Mouse (Mus musculus) myocyte (in vitro differentiated cells): Measurements from ENCODE around the gene Amfr. TPM values are rescaled to one million over a fixed set of nuclear protein-coding genes. Genes with fewer than 3 reads are reported as not detected.

Experiments
- H3K27me3 ChIP-seq: one replicate; pipeline ENCODE4 v1.6.1; 2011; ENCODE audit not compliant: control insufficient read depth, insufficient read depth, insufficient read length
- H3K36me3 ChIP-seq: one replicate; pipeline ENCODE4 v1.6.1; 2011; ENCODE audit not compliant: control insufficient read depth, insufficient read depth
- H3K4me2 ChIP-seq: one replicate; pipeline ENCODE4 v1.6.1; 2011; ENCODE audit warnings: low read depth, control low read depth
- H3K4me3 ChIP-seq: one replicate; pipeline ENCODE4 v1.5.1; 2011; ENCODE audit warnings: mild to moderate bottlenecking, control low read depth, moderate library complexity
- H3K79me2 ChIP-seq: one replicate; pipeline ENCODE4 v1.6.1; 2011; ENCODE audit not compliant: control insufficient read depth, insufficient read depth
- H3ac ChIP-seq: one replicate; pipeline ENCODE4 v1.6.1; 2011; ENCODE audit not compliant: control insufficient read depth, insufficient read length
- CEBPB ChIP-seq: IDR thresholded peaks from 2 replicates; pipeline ENCODE4 v1.6.1; 2011; ENCODE audit warnings: mild to moderate bottlenecking, moderate library complexity; ENCODE audit not compliant: poor library complexity, insufficient read depth, severe bottlenecking
- E2F4 ChIP-seq: IDR thresholded peaks from one replicate; pipeline ENCODE4 v1.6.1; 2011; ENCODE audit warnings: mild to moderate bottlenecking, control low read depth, moderate library complexity; ENCODE audit not compliant: insufficient read depth
- MAX ChIP-seq: IDR thresholded peaks from one replicate; pipeline ENCODE4 v1.6.1; 2011; ENCODE audit warnings: low read depth, mild to moderate bottlenecking, control low read depth
- MYOD1 ChIP-seq, 3 experiments: IDR thresholded peaks; one replicate each; pipeline ENCODE4 v1.6.1; 2011; ENCODE audit warnings: control low read depth in 2 of 3, low read depth in 2 of 3, mild to moderate bottlenecking in 2 of 3, moderate library complexity in 1 of 3; ENCODE audit not compliant: insufficient read length in 2 of 3, control insufficient read depth in 1 of 3
- MYOG ChIP-seq, 3 experiments: IDR thresholded peaks; one replicate each; pipeline ENCODE4 v1.6.1; 2011; ENCODE audit warnings: control low read depth in 2 of 3, low read depth in 2 of 3, mild to moderate bottlenecking in 2 of 3; ENCODE audit not compliant: insufficient read length in 2 of 3, control insufficient read depth in 1 of 3, insufficient read depth in 1 of 3
- POLR2A ChIP-seq: IDR thresholded peaks from one replicate; pipeline ENCODE4 v1.6.1; 2011; ENCODE audit warnings: low read depth, mild to moderate bottlenecking, control low read depth, moderate library complexity; ENCODE audit not compliant: insufficient read length
- POLR2AphosphoS2 ChIP-seq: IDR thresholded peaks from one replicate; pipeline ENCODE4 v1.6.1; 2011; ENCODE audit warnings: low read depth, control low read depth; ENCODE audit not compliant: insufficient read length
- REST ChIP-seq: IDR thresholded peaks from one replicate; pipeline ENCODE4 v1.6.1; 2011; ENCODE audit warnings: mild to moderate bottlenecking, control low read depth, moderate library complexity; ENCODE audit not compliant: insufficient read depth, insufficient read length
- SRF ChIP-seq: IDR thresholded peaks from one replicate; pipeline ENCODE4 v1.6.1; 2011; ENCODE audit warnings: low read depth; ENCODE audit not compliant: control insufficient read depth, insufficient read length
- TCF12 ChIP-seq: IDR thresholded peaks from one replicate; pipeline ENCODE4 v1.6.1; 2011; ENCODE audit warnings: mild to moderate bottlenecking, control low read depth; ENCODE audit not compliant: poor library complexity, insufficient read depth, severe bottlenecking
- TCF3 ChIP-seq: IDR thresholded peaks from one replicate; pipeline ENCODE4 v1.6.1; 2011; ENCODE audit warnings: low read depth, control low read depth; ENCODE audit not compliant: insufficient read length
- USF1 ChIP-seq: IDR thresholded peaks from one replicate; pipeline ENCODE4 v1.6.1; 2011; ENCODE audit warnings: low read depth, mild to moderate bottlenecking, control low read depth, moderate library complexity
- polyA plus RNA-seq: library from polyadenylated mRNA; unstranded; fragments of >200 nt; fragmentation: generic; extraction: Trizol; gene quantifications from one replicate; pipeline ENCODE4 v1.2.1, GENCODE M21; 2012; ENCODE audit warnings: missing spikeins

Amfr gene
- polyA plus RNA-seq, 1 experiment = 111 TPM

- Histone ChIP-seq H3K36me3 (no peaks in the 10 kb centered on the region), H3K4me3 (no peak overlapping the region), H3K27me3 (no peaks in the 10 kb centered on the region), H3K4me2 (no peak overlapping the region), H3ac (no peak overlapping the region), H3K79me2 (no peaks in the 10 kb centered on the region)
- TF ChIP-seq MYOG (IDR thresholded peaks at IDR 0.05; ENCODE audit: control insufficient read depth in 1 of 3, insufficient read depth in 1 of 3, insufficient read length in 2 of 3, low read depth in 2 of 3) (no peak), USF1 (no peak), SRF (no peak), CEBPB (no peak), REST (no peak), POLR2A (no peak), TCF3 (no peak), MAX (no peak), POLR2AphosphoS2 (no peak), MYOD1 (IDR thresholded peaks at IDR 0.05; ENCODE audit: control insufficient read depth in 1 of 3, insufficient read length in 2 of 3, low read depth in 2 of 3) (no peak), E2F4 (no peak), TCF12 (no peak)
Measured at GRCm38 (mm10) chr8:93960909-93961308, 51.7 kb downstream of the Amfr start.

GRCm38 (mm10) chr8:93958402-93958801 lies 54.2 kb downstream of the Amfr start:
- no peaks in the 10 kb centered on the region for H3K79me2 ChIP-seq
- no peak overlapping the region for H3K4me2 ChIP-seq
- TF ChIP-seq TCF3 (no peak), SRF (no peak), MAX (no peak), REST (no peak), MYOG (IDR thresholded peaks at IDR 0.05; ENCODE audit: control insufficient read depth in 1 of 3, insufficient read depth in 1 of 3, insufficient read length in 2 of 3, low read depth in 2 of 3) (no peak), MYOD1 (IDR thresholded peaks at IDR 0.05; ENCODE audit: control insufficient read depth in 1 of 3, insufficient read length in 2 of 3, low read depth in 2 of 3) (no peak), USF1 (no peak), TCF12 (no peak), POLR2AphosphoS2 (no peak), CEBPB (no peak), POLR2A (no peak), E2F4 (no peak)
- no peak overlapping the region for H3K4me3 ChIP-seq
- H3K27me3 ChIP-seq = no peaks in the 10 kb centered on the region
- no peaks in the 10 kb centered on the region for H3K36me3 ChIP-seq
- H3ac ChIP-seq = no peak overlapping the region

DNA sequence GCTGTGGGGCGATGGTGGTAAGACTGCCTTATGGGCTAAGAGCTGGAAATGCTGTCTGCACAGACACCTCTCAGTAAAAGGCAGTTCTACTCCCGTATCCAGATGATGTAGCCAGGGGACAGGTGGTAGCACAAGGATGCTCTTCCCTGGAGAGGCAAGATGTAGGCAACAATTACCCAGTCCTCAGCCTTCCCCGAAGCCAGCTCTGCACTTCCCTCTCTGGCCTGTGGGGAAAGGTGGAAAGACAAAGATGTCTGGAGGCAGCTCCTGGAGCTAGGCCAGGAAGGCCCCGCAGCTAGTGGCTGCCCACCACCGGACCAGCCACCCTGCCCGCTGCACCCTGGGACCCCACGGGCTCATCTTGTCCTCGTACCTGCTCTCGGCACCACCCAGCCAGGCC lies 60.1 kb downstream of the Amfr start:
- H3K4me3 ChIP-seq = no peak overlapping the region
- TF ChIP-seq TCF12 = no peak
- no peak for TF ChIP-seq CEBPB
- no peak for TF ChIP-seq TCF3
- TF ChIP-seq MAX = no peak
- no peak for TF ChIP-seq MYOD1 (IDR thresholded peaks at IDR 0.05; ENCODE audit: control insufficient read depth in 1 of 3, insufficient read length in 2 of 3, low read depth in 2 of 3)
- no peak for TF ChIP-seq E2F4
- TF ChIP-seq REST = no peak
- no peak for TF ChIP-seq POLR2A
- no peak for TF ChIP-seq MYOG (IDR thresholded peaks at IDR 0.05; ENCODE audit: control insufficient read depth in 1 of 3, insufficient read depth in 1 of 3, insufficient read length in 2 of 3, low read depth in 2 of 3)
- no peak for TF ChIP-seq SRF
- TF ChIP-seq USF1 = no peak
- TF ChIP-seq POLR2AphosphoS2 = no peak
- H3ac ChIP-seq = no peak overlapping the region
- H3K79me2 ChIP-seq = no peaks in the 10 kb centered on the region
- no peak overlapping the region for H3K4me2 ChIP-seq
- H3K27me3 ChIP-seq = no peaks in the 10 kb centered on the region
- no peaks in the 10 kb centered on the region for H3K36me3 ChIP-seq

- no peaks in the 10 kb centered on the region for H3K79me2 ChIP-seq
- no peak overlapping the region for H3K4me2 ChIP-seq
- H3K36me3 ChIP-seq = no peaks in the 10 kb centered on the region
- no peak overlapping the region for H3ac ChIP-seq
- H3K27me3 ChIP-seq = no peaks in the 10 kb centered on the region
- TF ChIP-seq E2F4 = no peak
- TF ChIP-seq TCF3 = no peak
- no peak for TF ChIP-seq CEBPB
- TF ChIP-seq MYOD1 (IDR thresholded peaks at IDR 0.05; ENCODE audit: control insufficient read depth in 1 of 3, insufficient read length in 2 of 3, low read depth in 2 of 3) = no peak
- no peak for TF ChIP-seq MYOG (IDR thresholded peaks at IDR 0.05; ENCODE audit: control insufficient read depth in 1 of 3, insufficient read depth in 1 of 3, insufficient read length in 2 of 3, low read depth in 2 of 3)
- no peak for TF ChIP-seq REST
- no peak for TF ChIP-seq MAX
- TF ChIP-seq SRF = no peak
- no peak for TF ChIP-seq POLR2A
- TF ChIP-seq TCF12 = no peak
- no peak for TF ChIP-seq USF1
- TF ChIP-seq POLR2AphosphoS2 = no peak
- no peak overlapping the region for H3K4me3 ChIP-seq
Measured at GRCm38 (mm10) chr8:93950133-93950532, 62.5 kb downstream of the Amfr start.
